Mouse (Mus musculus): Measurements from ENCODE around the gene Mrpl51. TPM values are rescaled to one million over a fixed set of nuclear protein-coding genes. Genes with fewer than 3 reads are reported as not detected.
A peak's percentile ranks its signal among the peaks of the same experiment; 100 is the strongest.

Gene Mrpl51
- total RNA-seq, 2 experiments from 2014 or later: 70.1 to 78.7 TPM

DNA sequence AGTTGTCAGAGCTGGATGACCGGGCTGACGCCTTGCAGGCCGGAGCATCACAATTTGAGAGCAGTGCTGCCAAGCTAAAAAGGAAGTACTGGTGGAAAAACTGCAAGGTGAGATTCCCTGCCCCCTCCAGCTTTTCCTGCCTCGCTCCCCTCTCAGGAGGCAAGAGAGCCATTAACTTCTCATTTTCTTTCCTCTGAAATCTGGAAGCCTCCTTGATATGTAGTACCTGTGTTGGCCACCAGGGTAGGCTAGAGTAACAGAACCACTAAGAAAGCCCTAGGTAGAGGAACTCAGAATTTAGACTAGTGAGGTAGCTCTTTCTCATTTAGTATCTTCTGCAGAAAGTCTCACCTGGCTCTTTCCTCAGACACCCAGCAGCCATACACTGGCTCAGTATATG, 27.4 kb downstream of the Mrpl51 start:
- intact Hi-C loops (cut with DNase I): loop anchor here (5.0 kb wide), 1 partner anchor 48 kb away; no protein-coding TSS in a partner anchor
- DNase-seq (ENCODE audit: extremely low spot score in 1 of 2, low spot score in 2 of 2): peak; percentile 50 to 65

DNA sequence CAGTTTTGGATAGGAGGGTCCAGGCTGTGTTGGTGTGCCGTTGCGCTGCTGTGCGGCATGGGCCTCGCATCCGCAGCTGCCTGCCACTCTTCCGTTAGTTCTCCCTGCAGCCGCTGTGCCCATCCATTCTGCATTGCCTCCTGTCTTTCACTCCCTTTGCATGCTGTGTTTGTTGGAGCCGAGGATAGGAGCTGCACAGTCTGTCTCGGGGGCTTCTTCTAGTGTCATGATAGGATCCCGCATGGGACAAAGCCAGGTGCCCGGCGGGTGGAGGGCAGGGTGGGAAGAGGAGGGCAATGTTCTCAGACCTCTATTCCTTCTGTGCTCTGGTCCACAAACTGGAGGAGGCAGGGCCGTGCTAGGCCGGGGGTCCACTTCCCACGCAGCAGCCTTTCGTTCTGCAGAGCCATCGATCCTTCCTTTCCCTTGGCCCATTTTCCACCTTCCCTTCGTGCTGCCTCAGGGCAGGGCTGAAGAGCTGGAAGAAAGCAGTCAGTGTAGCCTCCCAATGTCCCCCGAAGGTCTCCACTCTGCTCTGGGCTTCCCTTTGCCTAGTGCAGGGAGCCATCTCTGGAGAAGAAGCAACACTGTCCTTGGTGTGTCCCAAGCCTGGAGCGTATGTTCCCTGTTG, 29.6 kb downstream of the Mrpl51 start:
- intact Hi-C loops (cut with DNase I): no loop called here
- DNase-seq (ENCODE audit: extremely low spot score in 1 of 2, low spot score in 2 of 2): no peak

DNA sequence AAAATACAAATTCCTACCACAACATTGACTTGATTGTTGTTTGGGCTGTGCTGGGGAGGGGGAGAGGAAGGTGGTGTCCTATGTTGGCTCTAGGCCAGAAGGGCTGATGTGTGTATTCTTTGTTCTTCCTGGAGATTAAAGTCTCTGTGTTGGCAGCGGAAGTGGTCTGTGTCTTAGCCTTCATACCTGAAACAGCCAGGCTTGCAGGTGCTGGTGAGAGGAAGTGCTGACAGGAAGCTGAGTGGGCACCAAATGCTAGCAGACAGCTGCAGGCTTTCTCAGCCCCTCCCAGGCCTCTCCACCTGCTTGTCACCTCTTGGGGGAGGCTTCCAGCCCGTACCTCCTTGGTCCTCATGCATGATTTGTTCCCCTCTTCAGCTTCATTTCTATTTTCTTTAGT, 30.5 kb downstream of the Mrpl51 start:
- peak in 1 of 2 experiments; percentile 46 for DNase-seq (ENCODE audit: extremely low spot score in 1 of 2, low spot score in 2 of 2)

DNA sequence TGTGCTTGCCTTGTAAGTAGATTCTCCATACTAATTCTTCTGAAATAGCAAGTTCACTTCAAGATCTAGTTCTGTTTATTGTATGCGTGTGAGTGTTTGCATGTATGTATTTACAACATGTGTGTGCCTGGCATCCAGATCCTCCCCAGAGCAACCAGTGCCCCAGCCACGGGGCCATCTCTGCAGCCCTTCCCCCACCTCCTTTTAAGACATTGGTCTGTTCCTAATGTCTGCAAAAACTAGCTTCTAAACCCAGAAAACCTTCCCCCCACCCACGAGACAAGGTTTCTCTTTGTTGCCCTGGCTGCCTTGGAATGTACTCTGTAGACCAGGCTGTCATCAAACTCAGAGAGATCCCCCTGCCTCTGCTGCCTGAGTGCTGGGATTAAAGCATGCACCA, 31.0 kb downstream of the Mrpl51 start:
- intact Hi-C loops (cut with DNase I): no loop called here

More for the DNA sequence above, 30.5 kb downstream of the Mrpl51 start:
- intact Hi-C loops (cut with DNase I): no loop called here

DNA sequence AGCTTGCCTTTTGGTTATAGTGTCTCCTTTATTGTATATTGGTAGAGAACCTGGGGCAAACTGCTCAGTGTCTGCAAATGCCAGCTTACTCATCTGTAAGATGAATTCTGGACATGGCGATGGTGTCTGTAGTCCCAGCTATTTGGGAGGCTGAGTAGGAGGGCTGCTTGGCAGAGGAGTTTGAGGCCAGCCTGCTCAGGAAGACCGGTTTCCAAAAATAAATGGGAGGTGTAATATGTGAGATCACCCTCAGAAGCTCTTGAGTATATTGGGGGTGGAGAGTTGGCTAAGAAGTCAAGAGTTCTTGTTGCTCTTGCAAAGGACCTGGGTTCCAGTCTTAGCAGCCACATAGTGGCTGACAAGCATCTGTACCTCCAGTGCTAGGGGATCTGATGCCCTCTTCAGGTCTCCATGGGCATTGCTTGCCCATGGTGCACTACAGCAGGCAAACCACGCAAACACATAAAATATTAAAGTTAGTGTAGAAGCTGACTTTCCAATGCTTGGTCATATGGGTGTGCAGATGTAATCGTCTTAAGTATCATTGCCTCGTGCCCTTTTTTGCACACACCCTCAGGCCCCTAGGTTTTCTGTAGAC, 34.0 kb downstream of the Mrpl51 start:
- intact Hi-C loops (cut with DNase I): no loop called here
- no peak for DNase-seq (ENCODE audit: extremely low spot score in 1 of 2, low spot score in 2 of 2)

More for the DNA sequence above, 31.0 kb downstream of the Mrpl51 start:
- no peak for DNase-seq (ENCODE audit: extremely low spot score in 1 of 2, low spot score in 2 of 2)

DNA sequence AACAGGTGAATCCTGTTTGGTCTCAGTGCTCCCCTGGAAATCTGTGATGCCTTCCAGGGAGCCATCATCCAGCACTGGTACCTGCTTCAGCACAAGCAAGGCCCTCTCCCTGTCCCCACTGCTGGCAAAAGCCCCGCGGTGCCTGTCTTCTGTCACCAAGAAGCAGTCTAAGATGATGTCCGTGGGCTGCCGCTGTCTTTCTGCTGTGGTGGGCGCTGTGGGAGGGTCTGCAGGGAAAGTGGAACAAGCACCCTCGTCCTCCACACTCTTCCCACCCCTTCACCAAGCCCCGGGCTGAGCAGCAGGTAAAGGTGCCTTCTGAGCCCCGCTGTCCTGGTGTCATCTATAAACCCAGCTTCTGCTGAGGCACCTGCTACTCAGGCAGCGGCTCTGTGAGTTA, 39.0 kb downstream of the Mrpl51 start:
- intact Hi-C loops (cut with DNase I): no loop called here
- DNase-seq (ENCODE audit: extremely low spot score in 1 of 2, low spot score in 2 of 2): no peak

DNA sequence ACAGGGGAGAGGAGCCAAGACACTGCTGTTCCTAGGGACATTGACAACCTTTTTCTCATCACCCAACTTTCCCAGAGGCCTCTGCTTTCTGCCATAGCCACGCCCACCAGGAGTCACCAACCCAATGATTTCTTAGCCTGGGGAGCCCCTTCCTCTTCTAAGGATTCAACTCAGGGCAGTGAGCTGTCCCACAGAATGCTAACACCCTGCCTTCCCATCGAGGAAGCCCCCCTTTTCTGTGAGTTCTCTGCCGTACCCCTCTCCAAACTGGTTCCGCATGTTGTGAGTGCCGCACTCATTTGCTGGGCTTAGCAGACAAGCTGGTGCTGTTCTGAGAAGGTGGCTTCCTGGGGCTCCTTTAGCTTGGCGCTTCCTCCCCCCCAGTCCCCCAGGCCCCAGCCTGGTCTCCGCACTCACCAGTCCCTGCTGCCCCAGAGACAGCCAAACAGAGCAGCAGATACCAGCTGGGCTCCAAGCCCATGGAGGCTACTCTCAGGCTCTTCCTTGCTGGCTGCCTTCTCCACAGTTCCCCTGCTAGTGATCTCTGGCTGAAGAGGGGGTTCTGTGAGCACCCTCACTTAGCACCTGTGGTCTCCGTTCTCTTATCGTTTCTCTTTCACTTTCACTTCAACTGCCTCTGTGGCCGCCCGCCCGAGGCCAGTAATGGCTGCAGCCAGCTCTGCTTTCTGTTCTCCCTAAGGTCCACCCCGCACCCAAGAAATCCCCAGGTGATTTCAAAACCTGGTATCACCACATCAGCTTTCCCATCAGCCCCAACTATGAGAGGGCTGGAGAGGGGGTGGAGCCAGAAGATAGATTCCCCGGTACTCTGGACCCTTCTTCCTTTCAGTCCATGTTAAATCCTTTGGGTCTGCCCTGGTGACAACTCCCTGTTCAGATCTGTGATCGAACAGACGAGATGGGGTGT, 39.8 kb downstream of the Mrpl51 start, which contains the start of gene Tapbpl:
TSS of gene Tapbpl (minus strand) at position 744 of the 928 bp plus-strand sequence.
- intact Hi-C loops (cut with DNase I): no loop called here
- peak in 1 of 2 experiments; percentile 65 for DNase-seq (ENCODE audit: extremely low spot score in 1 of 2, low spot score in 2 of 2)

- intact Hi-C loops (cut with DNase I): no loop called here
- DNase-seq (ENCODE audit: extremely low spot score in 1 of 2, low spot score in 2 of 2): no peak
These were observed 40.4 kb downstream of the Mrpl51 start for GRCm38 (mm10) chr6:125232045-125232437.

GRCm38 (mm10) chr6:125232516-125232915, 40.9 kb downstream of the Mrpl51 start:
- intact Hi-C loops (cut with DNase I): no loop called here
- no peak for DNase-seq (ENCODE audit: extremely low spot score in 1 of 2, low spot score in 2 of 2)

DNA sequence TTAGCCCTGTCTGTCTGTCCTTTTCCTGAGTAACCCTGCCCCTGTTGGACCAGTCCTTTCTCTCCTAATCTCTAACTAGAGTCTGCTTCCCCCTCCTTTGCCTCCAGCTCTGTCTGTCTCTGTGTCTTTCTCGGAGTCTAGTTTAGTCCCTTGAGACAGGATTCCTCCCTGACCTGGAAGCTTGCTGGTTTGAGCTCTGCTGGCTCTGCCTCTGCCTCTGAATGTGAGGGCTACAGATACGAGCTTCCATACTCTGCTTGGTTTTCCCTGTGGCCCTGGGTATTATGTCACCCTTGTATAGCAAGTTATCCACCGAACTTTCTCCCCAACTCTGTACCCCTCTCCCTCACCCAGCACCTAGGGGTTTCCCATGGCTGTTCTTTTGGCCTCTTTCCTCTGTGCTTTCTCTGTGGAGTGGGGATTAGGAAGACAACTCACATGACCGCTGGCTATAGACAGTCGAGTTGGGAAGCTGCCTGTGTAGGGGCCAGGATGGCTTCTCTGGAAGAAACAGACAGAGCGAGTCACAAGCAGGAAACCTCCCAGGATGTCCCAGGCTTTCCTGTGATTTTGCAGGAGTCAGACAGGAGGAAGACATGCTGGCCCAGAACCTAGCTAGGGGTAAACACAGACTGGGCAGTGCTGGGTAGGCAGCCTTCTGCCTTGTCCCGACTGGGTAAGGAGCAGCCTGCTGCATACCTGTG, 42.4 kb downstream of the Mrpl51 start:
- no peak for DNase-seq (ENCODE audit: extremely low spot score in 1 of 2, low spot score in 2 of 2)
- intact Hi-C loops (cut with DNase I): no loop called here

DNA sequence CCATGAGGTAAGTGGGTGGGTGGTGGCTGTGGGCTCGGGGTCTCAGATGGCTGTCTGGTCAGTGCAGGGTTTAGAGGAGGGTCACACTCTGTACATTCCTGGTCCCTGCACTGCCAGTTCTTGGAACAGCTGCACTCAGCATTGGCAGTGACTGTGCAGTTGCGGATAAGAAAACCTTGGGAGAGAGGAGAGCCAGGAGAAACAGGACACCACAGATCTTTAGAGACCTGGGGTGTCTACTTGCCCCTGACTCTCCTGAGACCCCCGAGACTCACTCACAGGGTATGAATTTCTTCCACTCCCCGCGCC, 42.9 kb downstream of the Mrpl51 start:
- intact Hi-C loops (cut with DNase I): no loop called here

GRCm38 (mm10) chr6:125236341-125236740, 44.7 kb downstream of the Mrpl51 start:
- DNase-seq (ENCODE audit: extremely low spot score in 1 of 2, low spot score in 2 of 2): no peak
- intact Hi-C loops (cut with DNase I): no loop called here

More for the DNA sequence above, 42.9 kb downstream of the Mrpl51 start:
- DNase-seq (ENCODE audit: extremely low spot score in 1 of 2, low spot score in 2 of 2): no peak

DNA sequence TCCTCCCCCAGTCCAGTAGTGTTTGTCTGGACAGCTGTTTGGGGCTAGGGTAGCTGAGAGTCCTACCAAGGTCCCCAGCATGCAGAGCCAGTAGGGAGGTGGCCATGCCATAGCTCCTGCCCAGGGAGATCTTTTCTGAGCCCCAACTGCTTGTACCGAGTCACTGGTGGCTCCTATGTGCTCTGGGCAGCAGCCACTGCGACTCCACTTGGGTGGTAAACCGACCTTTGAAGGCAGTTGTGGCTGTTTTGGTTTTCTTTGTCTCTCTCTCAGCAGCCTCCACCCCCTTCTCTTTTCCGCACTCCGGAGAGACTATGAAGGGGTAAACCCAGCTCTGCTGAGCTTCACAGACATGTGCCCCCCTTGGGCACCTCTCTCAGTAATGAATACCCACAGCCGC, 45.2 kb downstream of the Mrpl51 start, which contains the start of gene Cd27:
TSS of gene Cd27 (minus strand) at position 229 of the 400 bp plus-strand sequence.
- no peak for DNase-seq (ENCODE audit: extremely low spot score in 1 of 2, low spot score in 2 of 2)
- intact Hi-C loops (cut with DNase I): no loop called here

- no peak for DNase-seq (ENCODE audit: extremely low spot score in 1 of 2, low spot score in 2 of 2)
- intact Hi-C loops (cut with DNase I): no loop called here
These were observed 45.8 kb downstream of the Mrpl51 start for GRCm38 (mm10) chr6:125237421-125237820.

GRCm38 (mm10) chr6:125238396-125238795, 46.8 kb downstream of the Mrpl51 start:
- intact Hi-C loops (cut with DNase I): no loop called here
- no peak for DNase-seq (ENCODE audit: extremely low spot score in 1 of 2, low spot score in 2 of 2)

GRCm38 (mm10) chr6:125239547-125239946, 47.9 kb downstream of the Mrpl51 start:
- intact Hi-C loops (cut with DNase I): no loop called here
- no peak for DNase-seq (ENCODE audit: extremely low spot score in 1 of 2, low spot score in 2 of 2)

- intact Hi-C loops (cut with DNase I): no loop called here
- no peak for DNase-seq (ENCODE audit: extremely low spot score in 1 of 2, low spot score in 2 of 2)
These were observed 49.0 kb downstream of the Mrpl51 start for GRCm38 (mm10) chr6:125240617-125241016.

DNA sequence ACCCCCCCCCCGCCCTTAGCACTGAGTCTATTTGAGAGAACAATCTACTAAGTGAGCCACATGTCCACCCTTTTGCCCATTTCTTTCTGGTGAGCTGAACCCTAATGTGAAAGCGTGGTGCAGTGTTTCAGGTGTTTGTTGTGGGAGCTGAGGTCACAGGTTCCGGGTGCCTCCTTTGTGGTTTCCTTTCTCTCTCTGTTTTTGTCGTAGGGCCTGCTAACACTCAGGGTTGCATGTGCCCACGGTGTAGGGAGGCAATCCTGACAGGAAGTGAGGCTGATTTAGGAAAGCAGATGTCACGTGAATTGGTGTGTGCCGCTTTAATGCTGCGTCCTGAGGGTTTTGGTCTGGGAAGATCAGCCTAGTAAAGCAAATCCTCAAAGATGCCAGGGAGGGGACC, 50.0 kb downstream of the Mrpl51 start:
- intact Hi-C loops (cut with DNase I): no loop called here
- DNase-seq (ENCODE audit: extremely low spot score in 1 of 2, low spot score in 2 of 2): no peak

DNA sequence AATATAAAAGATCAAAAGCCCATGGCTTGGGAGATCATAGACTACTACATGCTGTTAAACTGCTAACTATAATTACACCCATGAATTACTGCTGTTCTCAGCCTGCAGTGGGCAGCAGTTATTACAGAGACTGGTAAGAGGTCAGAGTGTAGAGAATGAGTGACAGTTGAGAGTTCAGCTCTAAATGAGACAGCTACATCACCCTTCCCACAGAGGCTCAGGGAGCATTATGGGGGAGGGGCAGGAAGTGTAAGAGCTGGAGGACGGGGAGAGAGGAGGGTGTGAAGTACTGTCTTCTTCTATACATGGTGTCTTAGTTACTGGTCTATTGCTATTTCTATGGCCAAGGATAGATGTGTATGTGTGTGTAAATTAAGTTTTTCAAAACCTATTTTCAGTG, 53.0 kb downstream of the Mrpl51 start:
- no peak for DNase-seq (ENCODE audit: extremely low spot score in 1 of 2, low spot score in 2 of 2)
- intact Hi-C loops (cut with DNase I): no loop called here

Data from left cerebral cortex, postnatal 10 days (tissue).